Mouse (Mus musculus) induced T-regulatory cell, adult 2 months (primary cell): ENCODE data around the gene Daglb.

Experiments used
- DNase-seq: peaks from one replicate; pipeline ENCODE4 v3.0.0-alpha.2; 2012; ENCODE audit warnings: low read depth

The Daglb gene

GRCm38 (mm10) chr5:143464100-143464756 lies at the start of gene Daglb:
TSS of gene Daglb (plus strand) at chr5:143464584.
- peak; percentile 90 for DNase-seq

GRCm38 (mm10) chr5:143421484-143421883 lies 42.9 kb upstream of the Daglb start:
- no peak for DNase-seq

GRCm38 (mm10) chr5:143422990-143423389 lies 41.4 kb upstream of the Daglb start:
- DNase-seq = no peak

- peak; percentile 84 for DNase-seq
These were observed 40.4 kb upstream of the Daglb start for GRCm38 (mm10) chr5:143423899-143424519.

GRCm38 (mm10) chr5:143434421-143434820 lies 30.0 kb upstream of the Daglb start:
- DNase-seq = peak; percentile 85

GRCm38 (mm10) chr5:143441298-143441697 lies 23.1 kb upstream of the Daglb start:
- DNase-seq = no peak

- no peak for DNase-seq
These were observed 22.6 kb upstream of the Daglb start for GRCm38 (mm10) chr5:143441753-143442152.

GRCm38 (mm10) chr5:143463671-143464070 lies 713 bp upstream of the Daglb start:
- no peak for DNase-seq

GRCm38 (mm10) chr5:143464757-143465118 lies 354 bp downstream of the Daglb start:
- DNase-seq = no peak

- peak; percentile 16 for DNase-seq
These were observed 1.0 kb downstream of the Daglb start for GRCm38 (mm10) chr5:143465156-143466085.

- no peak for DNase-seq
These were observed 2.7 kb downstream of the Daglb start for GRCm38 (mm10) chr5:143466891-143467669.

GRCm38 (mm10) chr5:143467931-143468330 lies 3.5 kb downstream of the Daglb start:
- DNase-seq = no peak

GRCm38 (mm10) chr5:143469628-143470027 lies 5.2 kb downstream of the Daglb start:
- no peak for DNase-seq

GRCm38 (mm10) chr5:143470421-143471164 lies 6.2 kb downstream of the Daglb start:
- no peak for DNase-seq

GRCm38 (mm10) chr5:143471165-143471546 lies 6.8 kb downstream of the Daglb start:
- DNase-seq = no peak

- no peak for DNase-seq
These were observed 7.7 kb downstream of the Daglb start for GRCm38 (mm10) chr5:143471953-143472618.

- DNase-seq = no peak
These were observed 10.9 kb downstream of the Daglb start for GRCm38 (mm10) chr5:143475153-143475844.

- no peak for DNase-seq
These were observed 11.6 kb downstream of the Daglb start for GRCm38 (mm10) chr5:143476013-143476412.

- DNase-seq = no peak
These were observed 13.5 kb downstream of the Daglb start for GRCm38 (mm10) chr5:143477901-143478300.

- peak; percentile 35 for DNase-seq
These were observed 20.6 kb downstream of the Daglb start for GRCm38 (mm10) chr5:143484955-143485354.
